ENCODE assay signal across 9 mouse cellular contexts in genomic region chr11:52167126-52167525, GRCm38 (mm10). TPM values are rescaled to one million over a fixed set of nuclear protein-coding genes. Genes with fewer than 3 reads are reported as not detected.
A peak's percentile ranks its signal among the peaks of the same experiment; 100 is the strongest.
DNase-seq lines count a peak whose midpoint lies in the region; ATAC-seq lines count a peak whose summit lies in the region.
"Had no signal": no experiment of that assay in that cellular context is flagged by ENCODE, and none has a peak within 500 bp of the region (broad histone marks: within the 10 kb centered on the region; RNA-seq: fewer than 3 reads in every experiment).

No protein-coding gene starts in this region.

- 2% methylated on average over 21 of the region's 21 CpGs for WGBS in embryonic facial prominence, embryonic 10.5 days
- WGBS in limb, embryonic 15.5 days: 1% methylated on average over 21 of the region's 21 CpGs
- whole genome bisulfite sequencing in neural tube, embryonic 12.5 days: under 1% methylated on average over 21 of the region's 21 CpGs

- intact Hi-C loops in heart, postnatal 36 days (cut with DNase I): no loop called here
- intact Hi-C loops in left cerebral cortex, postnatal 25 days (cut with DNase I): no loop called here

- H3K27ac ChIP-seq in embryonic facial prominence, embryonic 10.5 days (replicated peaks): no peak overlapping the region
- H3K27ac ChIP-seq in limb, embryonic 15.5 days: no peak overlapping the region
- no peak overlapping the region for H3K27ac ChIP-seq in neural tube, embryonic 12.5 days

- H3K4me1 ChIP-seq in embryonic facial prominence, embryonic 10.5 days: peaks cover 12% of the 10 kb centered on the region
- peaks cover 7% of the 10 kb centered on the region for H3K4me1 ChIP-seq in limb, embryonic 15.5 days
- no peaks in the 10 kb centered on the region; the same call in 1 of the 2 replicates for H3K4me1 ChIP-seq in neural tube, embryonic 12.5 days

- no peaks in the 10 kb centered on the region for H3K9me3 ChIP-seq in embryonic facial prominence, embryonic 10.5 days
- H3K9me3 ChIP-seq in limb, embryonic 15.5 days: no peaks in the 10 kb centered on the region
- H3K9me3 ChIP-seq in neural tube, embryonic 12.5 days: no peaks in the 10 kb centered on the region

- ATAC-seq in limb, embryonic 15.5 days (ENCODE audit: insufficient number of reproducible peaks, low FRiP score, low TSS enrichment, low read depth): no peak
- no peak for ATAC-seq in neural tube, embryonic 12.5 days (ENCODE audit: low FRiP score, low read depth)

- DNase-seq in ovary, postnatal 36 days (ENCODE audit: low spot score): peak; percentile 21
- DNase-seq in ovary, adult 18-20 months (ENCODE audit: low spot score): no peak
- DNase-seq in embryonic facial prominence, embryonic 10.5 days (ENCODE audit: low spot score): peak; percentile 22
- peak; percentile 22 to 25 for DNase-seq in heart, postnatal 36 days
- DNase-seq in right cerebral cortex, postnatal 36 days (ENCODE audit: low spot score in 2 of 2): no peak
- DNase-seq in left cerebral cortex, postnatal 25 days (ENCODE audit: low spot score in 2 of 2): no peak

- no peaks in the 10 kb centered on the region for H3K36me3 ChIP-seq in embryonic facial prominence, embryonic 10.5 days (replicated peaks)
- H3K36me3 ChIP-seq in limb, embryonic 15.5 days: no peaks in the 10 kb centered on the region
- H3K36me3 ChIP-seq in neural tube, embryonic 12.5 days: no peaks in the 10 kb centered on the region

- H3K4me2 ChIP-seq in limb, embryonic 15.5 days: peak overlapping the region; percentile 14; the same call in 1 of the 2 replicates
- 0 out of 2 replicates have a peak overlapping the region, but pooled peaks have one; percentile 20 for H3K4me2 ChIP-seq in neural tube, embryonic 12.5 days (replicated peaks)

- peak overlapping the region; percentile 25 for H3K4me3 ChIP-seq in embryonic facial prominence, embryonic 10.5 days
- H3K4me3 ChIP-seq in limb, embryonic 15.5 days: no peak overlapping the region; the same call in 1 of the 2 replicates
- H3K4me3 ChIP-seq in neural tube, embryonic 12.5 days: no peak overlapping the region

- no peak overlapping the region for H3K9ac ChIP-seq in limb, embryonic 15.5 days
- no peak overlapping the region for H3K9ac ChIP-seq in neural tube, embryonic 12.5 days

- peaks cover 79% of the 10 kb centered on the region for H3K27me3 ChIP-seq in embryonic facial prominence, embryonic 10.5 days (replicated peaks; ENCODE audit: low read depth, poor library complexity, severe bottlenecking)
- peaks cover 40% of the 10 kb centered on the region for H3K27me3 ChIP-seq in limb, embryonic 15.5 days
- H3K27me3 ChIP-seq in neural tube, embryonic 12.5 days (replicated peaks): peaks cover 34% of the 10 kb centered on the region

RNA-seq across cellular contexts. Expression of gene Olfr1373, which starts 21.8 kb away (rescaled TPM):
- polyA plus RNA-seq in embryonic facial prominence, embryonic 10.5 days (2016; fragmentation: Nextera tagmentation; extraction: Ambion mirVana): not detected in 2 replicates
- total RNA-seq in heart, postnatal 36 days (2021): not detected
- polyA plus RNA-seq in limb, embryonic 15.5 days (2015; fragmentation: Nextera tagmentation; extraction: Ambion mirVana): not detected in 2 replicates
- not detected in 2 replicates for polyA plus RNA-seq in neural tube, embryonic 12.5 days (2016; fragmentation: Nextera tagmentation; extraction: Ambion mirVana)
- total RNA-seq in left cerebral cortex, postnatal 25 days (2021): not detected
- polyA plus RNA-seq: neural tube, embryonic 14.5 days had no signal

RNA-seq across cellular contexts. Expression of gene Olfr1371, which starts 46.7 kb away (rescaled TPM):
- polyA plus RNA-seq in embryonic facial prominence, embryonic 10.5 days (2016; fragmentation: Nextera tagmentation; extraction: Ambion mirVana): not detected in 2 replicates
- total RNA-seq in heart, postnatal 36 days (2021): not detected
- polyA plus RNA-seq in limb, embryonic 15.5 days (2015; fragmentation: Nextera tagmentation; extraction: Ambion mirVana): not detected in 2 replicates
- not detected in 2 replicates for polyA plus RNA-seq in neural tube, embryonic 12.5 days (2016; fragmentation: Nextera tagmentation; extraction: Ambion mirVana)
- total RNA-seq in left cerebral cortex, postnatal 25 days (2021): not detected
- polyA plus RNA-seq: neural tube, embryonic 14.5 days had no signal

Comparison
In these comparisons a context has a peak if more than half of its experiments do, and no peak if none do; other contexts are left out.
1. DNase-seq: peak in ovary, postnatal 36 days (single experiment), embryonic facial prominence, embryonic 10.5 days (single experiment) and heart, postnatal 36 days (2 of 2); none in ovary, adult 18-20 months (single experiment), right cerebral cortex, postnatal 36 days (0 of 2) and left cerebral cortex, postnatal 25 days (0 of 2).